Mouse (Mus musculus) intestine, embryonic 16.5 days (tissue): ENCODE data around the gene Mrpl44. TPM values are rescaled to one million over a fixed set of nuclear protein-coding genes. Genes with fewer than 3 reads are reported as not detected.

Experiments
- ATAC-seq: fragments of 200-750 bp; cut with Nextera tagmentation; 2 replicates; pipeline ENCODE4 v1.8.0; 2017; ENCODE audit warnings: moderate TSS enrichment, moderate library complexity
- H3K27ac ChIP-seq: fragments of 300-500 bp; sonication (generic); 2 replicates; pipeline ENCODE4 v1.5.1; 2014; ENCODE audit warnings: mild to moderate bottlenecking, low read length
- H3K27me3 ChIP-seq: fragments of 300-500 bp; sonication (generic); replicated peaks from 2 replicates; pipeline ENCODE4 v1.6.1; 2014; ENCODE audit warnings: low read length, control low read depth, mixed read lengths; ENCODE audit not compliant: control insufficient read depth, insufficient read depth
- H3K36me3 ChIP-seq: fragments of 300-500 bp; sonication (generic); 2 replicates; pipeline ENCODE4 v1.6.1; 2014; ENCODE audit warnings: low read length, control low read depth; ENCODE audit not compliant: control insufficient read depth, insufficient read depth
- H3K4me1 ChIP-seq: fragments of 300-500 bp; sonication (generic); 2 replicates; pipeline ENCODE4 v1.6.1; 2014; ENCODE audit warnings: low read length, control low read depth, mixed read lengths; ENCODE audit not compliant: control insufficient read depth, insufficient read depth
- H3K4me2 ChIP-seq: fragments of 300-500 bp; sonication (generic); 2 replicates; pipeline ENCODE4 v1.6.1; 2014; ENCODE audit warnings: low read depth, low read length, control low read depth
- H3K4me3 ChIP-seq: fragments of 300-500 bp; sonication (generic); 2 replicates; pipeline ENCODE4 v1.5.1; 2014; ENCODE audit warnings: mild to moderate bottlenecking, low read length
- H3K9ac ChIP-seq: fragments of 300-500 bp; sonication (generic); 2 replicates; pipeline ENCODE4 v1.6.1; 2014; ENCODE audit warnings: low read depth, low read length
- H3K9me3 ChIP-seq: fragments of 300-500 bp; sonication (generic); 2 replicates; pipeline ENCODE4 v1.6.1; 2016; ENCODE audit warnings: low read length, control low read depth; ENCODE audit not compliant: control insufficient read depth
- WGBS: fragments of 180-500 bp; shearing (Covaris S2); extraction: QIAGEN DNeasy Blood & Tissue Kit; methylation state at CpG from one replicate; pipeline ENCODE4 v1.1.7; 2014; 5-methylcytosine and 5-hydroxymethylcytosine counted together
- polyA plus RNA-seq: library from polyadenylated mRNA; unstranded; fragments of >200 nt; fragmentation: Nextera tagmentation; extraction: Ambion mirVana; gene quantifications from 2 replicates; pipeline ENCODE4 v1.2.1, GENCODE M21; 2015

Mrpl44 gene
- polyA plus RNA-seq, 1 experiment from 2014 or later: 56.1 TPM

- H3K9me3 ChIP-seq: no peaks in the 10 kb centered on the region
- peaks cover 10% of the 10 kb centered on the region for H3K4me1 ChIP-seq
- H3K9ac ChIP-seq: no peak overlapping the region
- H3K27me3 ChIP-seq: no peaks in the 10 kb centered on the region
- WGBS: 66% methylated on average over 5 of the region's 5 CpGs
- ATAC-seq: no peak
- no peak overlapping the region for H3K27ac ChIP-seq
- no peaks in the 10 kb centered on the region for H3K36me3 ChIP-seq
- H3K4me3 ChIP-seq: no peak overlapping the region
- no peak overlapping the region for H3K4me2 ChIP-seq
Measured at GRCm38 (mm10) chr1:79759436-79759972, 16.3 kb upstream of the Mrpl44 start.

DNA sequence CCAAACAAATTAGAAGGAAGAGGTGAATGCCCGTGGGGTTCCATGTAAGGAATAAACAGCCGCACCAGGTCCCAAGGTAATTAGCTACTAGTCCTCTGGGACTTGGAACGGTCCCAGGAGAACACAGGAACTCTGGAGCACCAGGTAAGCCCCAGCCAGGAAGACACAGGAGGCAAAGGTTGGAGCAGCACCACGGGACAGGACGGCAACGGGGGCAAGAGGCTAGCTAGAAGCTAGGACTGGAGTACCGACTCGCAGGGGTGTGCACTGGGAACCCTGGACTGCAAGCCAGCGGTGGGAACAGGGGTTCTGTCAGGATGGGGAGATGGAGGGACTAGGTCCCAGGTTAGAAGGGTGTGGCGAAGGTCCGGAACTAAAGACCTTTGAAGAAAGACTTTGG lies 15.2 kb upstream of the Mrpl44 start:
- H3K9me3 ChIP-seq: no peaks in the 10 kb centered on the region
- H3K27ac ChIP-seq: peak overlapping the region; percentile 45; the same call in 1 of the 2 replicates
- H3K27me3 ChIP-seq: no peaks in the 10 kb centered on the region
- peak overlapping the region; percentile 86 for H3K4me2 ChIP-seq
- peaks cover 10% of the 10 kb centered on the region for H3K4me1 ChIP-seq
- peak; percentile 32 for ATAC-seq
- WGBS: 3% methylated on average over 11 of the region's 11 CpGs
- H3K9ac ChIP-seq: peak overlapping the region; percentile 90
- H3K4me3 ChIP-seq: peak overlapping the region; percentile 90
- no peaks in the 10 kb centered on the region for H3K36me3 ChIP-seq

- H3K27me3 ChIP-seq: no peaks in the 10 kb centered on the region
- peak overlapping the region; percentile 90 for H3K4me3 ChIP-seq
- H3K4me1 ChIP-seq: peaks cover 10% of the 10 kb centered on the region
- H3K9ac ChIP-seq: peak overlapping the region; percentile 90
- no peaks in the 10 kb centered on the region for H3K9me3 ChIP-seq
- H3K36me3 ChIP-seq: no peaks in the 10 kb centered on the region
- ATAC-seq: peak; percentile 96
- WGBS: under 1% methylated on average over 65 of the region's 65 CpGs
- peak overlapping the region; percentile 86 for H3K4me2 ChIP-seq
- no peak overlapping the region for H3K27ac ChIP-seq
Measured at GRCm38 (mm10) chr1:79761106-79761916, 14.5 kb upstream of the Mrpl44 start.

DNA sequence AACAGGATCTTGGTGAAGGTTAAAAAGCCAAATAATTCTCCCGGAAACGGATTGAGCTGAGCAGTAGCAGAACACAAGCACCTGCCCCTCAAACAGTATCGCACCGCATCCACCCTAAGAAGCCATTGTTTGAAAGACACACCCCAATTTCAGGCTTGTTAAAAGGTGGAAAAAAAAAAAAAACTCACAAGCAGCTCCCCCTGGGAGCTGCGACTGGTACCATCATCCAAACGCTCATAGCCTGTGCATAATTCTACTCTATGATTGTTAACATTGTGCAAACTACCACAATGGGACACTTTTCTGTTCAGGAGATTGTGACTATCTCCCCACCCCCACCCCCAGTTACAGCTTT lies 13.9 kb upstream of the Mrpl44 start:
- 1% methylated on average over 6 of the region's 6 CpGs for WGBS
- Histone ChIP-seq H3K4me3 (peak overlapping the region; percentile 90), H3K36me3 (no peaks in the 10 kb centered on the region), H3K4me1 (peaks cover 10% of the 10 kb centered on the region), H3K27me3 (no peaks in the 10 kb centered on the region), H3K4me2 (peak overlapping the region; percentile 86), H3K27ac (no peak overlapping the region), H3K9ac (no peak overlapping the region; the same call in 1 of the 2 replicates), H3K9me3 (no peaks in the 10 kb centered on the region)
- ATAC-seq: peak; percentile 27

GRCm38 (mm10) chr1:79762282-79763250 lies 13.3 kb upstream of the Mrpl44 start:
- Histone ChIP-seq H3K27ac (no peak overlapping the region), H3K36me3 (no peaks in the 10 kb centered on the region), H3K4me2 (peak overlapping the region; percentile 86; the same call in 1 of the 2 replicates), H3K4me1 (peaks cover 10% of the 10 kb centered on the region; the same call in 1 of the 2 replicates), H3K9ac (no peak overlapping the region), H3K4me3 (peak overlapping the region; percentile 90; the same call in 1 of the 2 replicates), H3K9me3 (no peaks in the 10 kb centered on the region), H3K27me3 (no peaks in the 10 kb centered on the region)
- ATAC-seq: no peak
- WGBS: 52% methylated on average over 16 of the region's 16 CpGs

GRCm38 (mm10) chr1:79764031-79764430 lies 11.8 kb upstream of the Mrpl44 start:
- no peak overlapping the region for H3K27ac ChIP-seq
- H3K4me2 ChIP-seq: no peak overlapping the region
- no peaks in the 10 kb centered on the region for H3K9me3 ChIP-seq
- peaks cover 7% of the 10 kb centered on the region; the same call in 1 of the 2 replicates for H3K4me1 ChIP-seq
- H3K9ac ChIP-seq: no peak overlapping the region
- H3K4me3 ChIP-seq: no peak overlapping the region
- 88% methylated on average over 2 of the region's 2 CpGs for WGBS
- ATAC-seq: no peak
- no peaks in the 10 kb centered on the region for H3K27me3 ChIP-seq
- H3K36me3 ChIP-seq: no peaks in the 10 kb centered on the region

- H3K9ac ChIP-seq: no peak overlapping the region
- no peaks in the 10 kb centered on the region for H3K36me3 ChIP-seq
- H3K4me2 ChIP-seq: no peak overlapping the region
- H3K4me1 ChIP-seq: 0 out of 2 replicates have a peak, but pooled peaks cover 7% of the 10 kb centered on the region
- H3K4me3 ChIP-seq: no peak overlapping the region
- WGBS: 67% methylated on average over 1 of the region's 1 CpGs
- ATAC-seq: no peak
- no peaks in the 10 kb centered on the region for H3K27me3 ChIP-seq
- no peaks in the 10 kb centered on the region for H3K9me3 ChIP-seq
- H3K27ac ChIP-seq: no peak overlapping the region
Measured at GRCm38 (mm10) chr1:79764483-79764882, 11.3 kb upstream of the Mrpl44 start.

DNA sequence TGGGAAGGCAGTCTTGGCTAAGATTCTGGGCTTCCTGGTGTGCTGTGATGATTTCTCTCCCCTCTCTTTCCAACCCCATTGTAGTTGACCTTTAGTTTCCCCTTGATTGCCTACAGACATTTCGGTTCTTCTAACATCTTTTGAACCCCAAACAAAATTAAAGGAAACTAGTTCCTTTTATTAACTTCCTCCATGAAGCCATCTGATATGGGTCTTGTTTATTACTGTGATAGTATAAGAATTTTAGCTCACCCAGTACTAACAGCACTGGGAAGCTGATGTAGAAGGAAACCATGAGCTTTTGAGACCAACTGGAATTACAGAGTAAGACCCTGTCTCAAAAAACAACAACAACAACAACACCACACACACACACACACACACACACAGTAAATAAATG lies 7.6 kb upstream of the Mrpl44 start:
- H3K4me3 ChIP-seq: no peak overlapping the region
- no peak overlapping the region for H3K27ac ChIP-seq
- H3K9me3 ChIP-seq: no peaks in the 10 kb centered on the region
- no peak overlapping the region for H3K4me2 ChIP-seq
- WGBS: 51% methylated on average over 1 of the region's 1 CpGs
- H3K9ac ChIP-seq: no peak overlapping the region
- ATAC-seq: no peak
- no peaks in the 10 kb centered on the region for H3K36me3 ChIP-seq
- H3K4me1 ChIP-seq: no peaks in the 10 kb centered on the region
- H3K27me3 ChIP-seq: no peaks in the 10 kb centered on the region
